Mouse (Mus musculus) liver, adult 2 months (tissue): ENCODE measurements around the gene H2afj. TPM values are rescaled to one million over a fixed set of nuclear protein-coding genes. Genes with fewer than 3 reads are reported as not detected.
A peak's percentile ranks its signal among the peaks of the same experiment; 100 is the strongest.

Source experiments
- DNase-seq: peaks from one replicate; pipeline ENCODE4 v3.0.0-alpha.2; 2011; ENCODE audit warnings: low read depth, low spot score; ENCODE audit errors: extremely low read depth
- H3K27ac ChIP-seq: fragments of 200-500 bp; replicated peaks from 2 replicates; pipeline ENCODE4 v1.5.1; 2012; ENCODE audit warnings: low read depth, mild to moderate bottlenecking, control low read depth, inconsistent platforms, low read length; ENCODE audit not compliant: insufficient read depth
- H3K27me3 ChIP-seq: fragments of 200-500 bp; 2 replicates; pipeline ENCODE4 v1.6.1; 2012; ENCODE audit warnings: mild to moderate bottlenecking, moderate library complexity, low read length, inconsistent platforms; ENCODE audit not compliant: control insufficient read depth, insufficient read depth
- H3K36me3 ChIP-seq: fragments of 200-500 bp; 2 replicates; pipeline ENCODE4 v1.6.1; 2012; ENCODE audit warnings: low read length, inconsistent platforms; ENCODE audit not compliant: control insufficient read depth, insufficient read depth
- H3K4me1 ChIP-seq: fragments of 200-500 bp; 2 replicates; pipeline ENCODE4 v1.6.1; 2011; ENCODE audit warnings: low read length; ENCODE audit not compliant: control insufficient read depth, insufficient read depth
- H3K4me3 ChIP-seq: fragments of 200-500 bp; 2 replicates; pipeline ENCODE4 v1.5.1; 2011; ENCODE audit warnings: low read depth, mild to moderate bottlenecking, control low read depth, low read length, moderate library complexity; ENCODE audit not compliant: insufficient read depth
- H3K79me2 ChIP-seq: fragments of 200-500 bp; 2 replicates; pipeline ENCODE4 v1.6.1; 2012; ENCODE audit warnings: inconsistent platforms, mild to moderate bottlenecking, low read length, moderate library complexity; ENCODE audit not compliant: control insufficient read depth, insufficient read depth
- H3K9ac ChIP-seq: fragments of 200-500 bp; 2 replicates; pipeline ENCODE4 v1.6.1; 2012; ENCODE audit warnings: low read depth, mild to moderate bottlenecking, control low read depth, inconsistent platforms, low read length
- CTCF ChIP-seq: fragments of 200-500 bp; IDR thresholded peaks from 2 replicates; pipeline ENCODE4 v1.5.1; 2011; ENCODE audit warnings: low read depth, low read length, control low read depth
- POLR2A ChIP-seq: fragments of 200-500 bp; IDR thresholded peaks from 2 replicates; pipeline ENCODE4 v1.6.1; 2011; ENCODE audit warnings: low read length, control low read depth; ENCODE audit not compliant: insufficient read depth; ENCODE audit errors: extremely low read depth
- WGBS: fragments of 180-500 bp; shearing (Covaris S2); methylation state at CpG from one replicate; pipeline ENCODE4 v1.1.7; 2018; 5-methylcytosine and 5-hydroxymethylcytosine counted together
- polyA plus RNA-seq: library from polyadenylated mRNA; depleted of rRNA; stranded (reverse); fragments of >200 nt; gene quantifications from 2 replicates; pipeline ENCODE4 v1.2.3, GENCODE M21; 2012
- total RNA-seq: library from RNA; depleted of rRNA; stranded (reverse); fragments of >200 nt; gene quantifications from 2 replicates; pipeline ENCODE4 v1.2.3, GENCODE M21; 2014

H2afj gene
- total and polyA plus RNA-seq, 2 experiments, result 53.1 to 90.3 TPM

DNA sequence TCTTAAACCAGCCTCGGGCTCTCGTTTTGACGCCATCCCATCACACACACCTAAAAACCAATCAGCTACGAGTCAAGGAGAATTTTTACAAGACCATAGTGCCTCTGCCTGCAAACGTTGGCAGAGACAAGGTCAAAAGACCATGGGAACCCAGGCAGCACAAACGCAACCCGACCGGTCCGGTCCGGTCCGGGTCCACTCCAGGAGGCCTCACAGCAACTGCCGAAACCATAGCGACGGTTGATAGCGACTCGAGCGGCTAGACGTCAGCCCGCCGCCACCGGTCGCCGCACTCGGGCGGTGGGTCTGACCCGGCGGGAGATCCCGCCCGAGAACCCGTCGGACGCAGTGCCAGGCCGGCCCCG, 19.5 kb downstream of the H2afj start, which contains the start of gene BC049715:
TSS of gene BC049715 (plus strand) at position 111 of the 365 bp plus-strand sequence.
- Histone ChIP-seq H3K27me3 (no peaks in the 10 kb centered on the region), H3K4me1 (peaks cover 7% of the 10 kb centered on the region; the same call in 1 of the 2 replicates), H3K27ac (peak within 1 kb of the TSS; percentile 87), H3K4me3 (peak within 1 kb of the TSS; percentile 95), H3K79me2 (peaks cover 6% of the 10 kb centered on the region), H3K36me3 (peaks cover 20% of the 10 kb centered on the region), H3K9ac (peak within 1 kb of the TSS; percentile 96)
- peak; percentile 41 for DNase-seq
- under 1% methylated on average over 34 of the region's 34 CpGs for WGBS
- no peak for TF ChIP-seq POLR2A
- no peak for TF ChIP-seq CTCF

DNA sequence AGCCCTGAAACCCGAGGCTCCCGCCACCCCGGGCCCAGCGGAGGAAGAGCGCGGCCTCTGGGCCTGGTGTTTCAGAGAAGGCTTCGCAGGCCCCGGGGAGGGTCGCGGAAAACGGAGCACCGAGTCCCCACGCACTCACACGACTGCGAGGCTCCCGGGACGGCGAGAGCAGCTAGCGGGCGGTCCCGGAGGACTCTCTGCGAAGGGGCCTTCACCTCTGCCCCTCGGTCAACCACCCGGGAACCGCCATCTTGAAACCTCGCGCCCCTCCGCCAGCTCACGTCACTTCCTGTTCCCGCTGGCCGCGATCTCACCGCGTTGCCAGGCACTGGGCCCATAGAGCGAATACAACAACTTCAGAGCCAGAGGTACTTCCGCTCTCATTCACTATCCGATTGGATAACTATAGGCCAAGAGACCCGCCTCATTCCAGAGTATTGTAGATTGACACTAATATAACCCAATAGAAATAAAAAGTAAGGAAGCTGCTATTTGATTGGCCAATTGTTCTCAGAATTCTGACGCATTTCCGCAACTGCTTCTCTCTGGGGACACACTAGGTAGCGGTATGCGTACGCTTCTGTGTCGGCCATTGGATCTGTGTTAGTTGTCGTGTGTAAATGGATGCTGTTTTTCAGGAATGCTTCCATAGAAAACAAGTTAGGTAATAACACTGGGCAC, 20.0 kb downstream of the H2afj start, which contains the start of gene Wbp11:
TSS of gene Wbp11 (minus strand) at position 353 of the 681 bp plus-strand sequence.
- H3K79me2 ChIP-seq, result peaks cover 6% of the 10 kb centered on the region
- no peaks in the 10 kb centered on the region for H3K27me3 ChIP-seq
- peaks cover 7% of the 10 kb centered on the region; the same call in 1 of the 2 replicates for H3K4me1 ChIP-seq
- H3K4me3 ChIP-seq, result peak within 1 kb of the TSS; percentile 95
- peak within 1 kb of the TSS; percentile 96 for H3K9ac ChIP-seq
- TF ChIP-seq POLR2A (peak; percentile 63; the same call in 1 of the 2 replicates), CTCF (peak; percentile 14; the same call in 1 of the 2 replicates)
- DNase-seq, result peak; percentile 99
- WGBS, result under 1% methylated on average over 45 of the region's 45 CpGs
- peak within 1 kb of the TSS; percentile 87 for H3K27ac ChIP-seq
- peaks cover 15% of the 10 kb centered on the region for H3K36me3 ChIP-seq

DNA sequence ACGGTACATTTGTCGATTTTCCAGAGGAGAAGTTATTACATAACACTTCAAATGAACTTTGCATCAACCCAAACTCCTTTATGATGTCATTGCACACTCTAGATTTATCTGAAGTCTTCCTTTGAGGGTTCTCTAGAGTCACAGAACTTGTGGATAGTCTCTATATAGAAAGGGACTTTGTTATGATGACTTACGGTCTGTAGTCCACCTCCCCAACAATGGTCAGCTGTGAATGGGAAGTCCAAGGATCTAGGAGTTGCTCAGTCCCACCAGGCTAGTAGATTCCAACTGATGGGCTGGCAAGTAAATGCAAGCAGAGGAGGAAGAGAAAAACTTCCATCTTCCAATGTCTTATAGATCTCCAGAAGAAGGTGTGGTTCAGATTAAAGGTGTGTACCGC, 20.6 kb downstream of the H2afj start:
- 29% methylated on average over 4 of the region's 4 CpGs for WGBS
- H3K4me3 ChIP-seq, result peak overlapping the region; percentile 61; the same call in 1 of the 2 replicates

DNA sequence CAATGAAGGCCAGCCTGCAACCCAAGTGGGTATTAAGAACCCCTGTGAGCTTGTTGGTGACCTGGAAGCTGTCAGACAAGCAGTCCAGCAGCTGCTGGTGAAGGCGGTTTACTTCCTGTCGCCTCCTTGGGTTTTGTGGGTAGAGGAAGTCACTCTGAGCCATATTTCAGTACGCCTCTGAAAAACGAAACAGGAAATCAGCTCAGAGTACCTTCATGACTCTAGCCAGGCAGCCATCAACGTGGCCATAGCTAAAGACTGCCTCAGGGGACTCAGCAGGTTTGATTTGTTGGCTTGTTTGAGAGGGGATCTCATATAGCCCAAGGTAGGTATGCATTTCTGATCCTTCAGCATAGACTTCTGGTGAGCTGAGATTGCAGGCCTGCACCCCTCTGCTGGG, 23.7 kb downstream of the H2afj start:
- peaks cover 4% of the 10 kb centered on the region; the same call in 1 of the 2 replicates for H3K4me1 ChIP-seq
- H3K27ac ChIP-seq, result no peak overlapping the region
- TF ChIP-seq POLR2A, result no peak
- no peak for TF ChIP-seq CTCF
- no peaks in the 10 kb centered on the region for H3K36me3 ChIP-seq
- DNase-seq, result peak; percentile 23
- no peak overlapping the region for H3K9ac ChIP-seq
- H3K27me3 ChIP-seq, result no peaks in the 10 kb centered on the region
- WGBS, result 67% methylated on average over 5 of the region's 5 CpGs
- no peak overlapping the region for H3K4me3 ChIP-seq
- peaks cover 6% of the 10 kb centered on the region for H3K79me2 ChIP-seq

More for the DNA sequence above, 20.6 kb downstream of the H2afj start:
- Histone ChIP-seq H3K27ac (no peak overlapping the region), H3K27me3 (no peaks in the 10 kb centered on the region), H3K9ac (no peak overlapping the region), H3K36me3 (peaks cover 14% of the 10 kb centered on the region), H3K79me2 (peaks cover 6% of the 10 kb centered on the region), H3K4me1 (peaks cover 7% of the 10 kb centered on the region; the same call in 1 of the 2 replicates)
- no peak for TF ChIP-seq CTCF
- TF ChIP-seq POLR2A, result no peak
- no peak for DNase-seq

DNA sequence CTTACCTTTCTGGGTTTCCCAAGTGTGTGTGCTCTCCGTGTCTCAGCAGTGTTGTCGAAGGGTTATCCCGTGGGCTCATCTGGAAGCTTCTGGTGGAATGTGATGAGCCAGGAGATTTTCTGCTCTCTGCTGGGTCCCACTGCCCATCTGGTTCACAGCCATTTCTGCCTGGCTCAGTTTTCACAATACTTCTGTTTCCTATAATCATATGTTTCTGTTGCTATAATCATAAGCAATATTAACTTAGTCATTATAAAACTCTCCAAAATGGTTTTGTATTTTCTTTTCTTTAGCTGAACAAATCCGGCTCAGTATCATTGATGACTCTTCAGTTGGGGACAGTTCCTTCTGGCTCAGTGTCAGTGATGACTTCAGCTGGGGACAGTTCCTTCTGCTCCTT, 27.3 kb downstream of the H2afj start, which contains the start of gene Smco3:
TSS of gene Smco3 (minus strand) at position 101 of the 400 bp plus-strand sequence.
- Histone ChIP-seq H3K4me3 (no peak within 1 kb of the TSS), H3K27me3 (no peaks in the 10 kb centered on the region), H3K79me2 (no peaks in the 10 kb centered on the region), H3K27ac (no peak within 1 kb of the TSS), H3K4me1 (no peaks in the 10 kb centered on the region), H3K36me3 (no peaks in the 10 kb centered on the region), H3K9ac (no peak within 1 kb of the TSS)
- WGBS, result 53% methylated on average over 4 of the region's 4 CpGs
- DNase-seq, result no peak
- TF ChIP-seq CTCF (no peak), POLR2A (no peak)

DNA sequence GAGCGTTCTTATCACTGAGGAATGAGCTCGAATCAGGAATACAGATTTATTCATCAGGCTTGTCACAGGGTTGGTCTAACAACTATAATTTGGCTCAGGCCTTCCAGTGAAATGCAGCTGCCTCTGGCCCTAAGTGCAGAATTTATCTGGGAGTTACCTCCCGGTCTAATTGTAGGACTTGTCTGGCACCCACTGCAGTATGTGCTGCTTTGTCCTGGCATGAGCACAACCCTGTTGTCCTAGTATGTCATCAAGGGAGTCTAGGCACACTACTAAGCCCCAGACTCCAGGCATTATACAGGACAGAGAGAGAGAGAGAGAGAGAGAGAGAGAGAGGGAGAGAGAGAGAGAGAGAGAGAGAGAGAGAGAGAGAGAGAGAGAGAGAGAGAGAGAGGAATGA, 29.3 kb downstream of the H2afj start:
- Histone ChIP-seq H3K79me2 (no peaks in the 10 kb centered on the region), H3K27me3 (no peaks in the 10 kb centered on the region), H3K4me3 (no peak overlapping the region), H3K27ac (no peak overlapping the region), H3K36me3 (no peaks in the 10 kb centered on the region), H3K9ac (no peak overlapping the region), H3K4me1 (no peaks in the 10 kb centered on the region)
- DNase-seq, result no peak
- no peak for TF ChIP-seq POLR2A
- no peak for TF ChIP-seq CTCF
- 77% methylated on average over 3 of the region's 3 CpGs for WGBS
